Mouse (Mus musculus) T-helper 2 cell (primary cell): ENCODE results near the gene Ndufs1.
"Not testable (repeated sequence)": the region's sequence is repeated elsewhere in the genome, so short reads cannot be mapped to it uniquely, and the experiment has no call there.

Experiments
- in situ Hi-C: fragments of 300-600 bp; cut with MboI, MseI; formaldehyde crosslinking; loops from one replicate; pipeline ENCODE4 v1.15.1; 2025; ENCODE audit warnings: high pct_unique_total_duplicates

Gene Ndufs1

GRCm38 (mm10) chr1:63182636-63183270, 6.1 kb upstream of the Ndufs1 start:
- in situ Hi-C loops = loop anchor here (5.0 kb wide), 1 partner anchor 85 kb away; no protein-coding TSS in a partner anchor

GRCm38 (mm10) chr1:63182212-63182611, 5.6 kb upstream of the Ndufs1 start:
- in situ Hi-C loops = loop anchor here (5.0 kb wide), 1 partner anchor 85 kb away; no protein-coding TSS in a partner anchor

- in situ Hi-C loops = loop anchor here (5.0 kb wide), 1 partner anchor 86 kb away; no protein-coding TSS in a partner anchor
Measured at GRCm38 (mm10) chr1:63181480-63181879, 4.8 kb upstream of the Ndufs1 start.

GRCm38 (mm10) chr1:63181019-63181418, 4.4 kb upstream of the Ndufs1 start:
- in situ Hi-C loops = loop anchor here (5.0 kb wide), 1 partner anchor 86 kb away; no protein-coding TSS in a partner anchor

- in situ Hi-C loops = loop anchor here (5.0 kb wide), 1 partner anchor 87 kb away; no protein-coding TSS in a partner anchor
Measured at GRCm38 (mm10) chr1:63180575-63180974, 3.9 kb upstream of the Ndufs1 start.

- in situ Hi-C loops = loop anchor here (5.0 kb wide), 1 partner anchor 87 kb away; no protein-coding TSS in a partner anchor
Measured at GRCm38 (mm10) chr1:63180122-63180521, 3.5 kb upstream of the Ndufs1 start.

GRCm38 (mm10) chr1:63178308-63178707, 1.7 kb upstream of the Ndufs1 start:
- in situ Hi-C loops = no loop called here

GRCm38 (mm10) chr1:63176259-63176603, 402 bp downstream of the Ndufs1 start:
- in situ Hi-C loops = no loop called here

- in situ Hi-C loops = no loop called here
Measured at GRCm38 (mm10) chr1:63175853-63176252, 780 bp downstream of the Ndufs1 start.

GRCm38 (mm10) chr1:63168638-63169037, 8.0 kb downstream of the Ndufs1 start:
- in situ Hi-C loops = no loop called here

- in situ Hi-C loops = no loop called here
Measured at GRCm38 (mm10) chr1:63140231-63140630, 36.4 kb downstream of the Ndufs1 start.

- in situ Hi-C loops = not testable (repeated sequence)
Measured at GRCm38 (mm10) chr1:63138586-63138985, 38.0 kb downstream of the Ndufs1 start.

GRCm38 (mm10) chr1:63137971-63138370, 38.7 kb downstream of the Ndufs1 start:
- in situ Hi-C loops = no loop called here

- in situ Hi-C loops = no loop called here
Measured at GRCm38 (mm10) chr1:63134530-63134929, 42.1 kb downstream of the Ndufs1 start.

- in situ Hi-C loops = no loop called here
Measured at GRCm38 (mm10) chr1:63131766-63132165, 44.9 kb downstream of the Ndufs1 start.

- in situ Hi-C loops = no loop called here
Measured at GRCm38 (mm10) chr1:63130883-63131282, 45.8 kb downstream of the Ndufs1 start.

- in situ Hi-C loops = no loop called here
Measured at GRCm38 (mm10) chr1:63129857-63130690, 46.6 kb downstream of the Ndufs1 start.

GRCm38 (mm10) chr1:63129273-63129672, 47.4 kb downstream of the Ndufs1 start:
- in situ Hi-C loops = no loop called here

GRCm38 (mm10) chr1:63126206-63126605, 50.4 kb downstream of the Ndufs1 start:
- in situ Hi-C loops = no loop called here

GRCm38 (mm10) chr1:63123823-63124450, 52.7 kb downstream of the Ndufs1 start:
- in situ Hi-C loops = loop anchor here (25.0 kb wide), 1 partner anchor 988 kb away; the partner anchor contains the start of gene Klf7

- in situ Hi-C loops = loop anchor here (25.0 kb wide), 1 partner anchor 990 kb away; the partner anchor contains the start of gene Klf7
Measured at GRCm38 (mm10) chr1:63122005-63122404, 54.6 kb downstream of the Ndufs1 start.

- in situ Hi-C loops = loop anchor here (25.0 kb wide), 1 partner anchor 992 kb away; the partner anchor contains the start of gene Klf7
Measured at GRCm38 (mm10) chr1:63120382-63120781, 56.3 kb downstream of the Ndufs1 start.
